Mouse (Mus musculus) urinary bladder, postnatal 36 days (tissue): Measurements from ENCODE around the gene March6.

Experiments
- DNase-seq, 2 experiments: peaks; one replicate each; pipeline ENCODE4 v3.0.0; 2022; ENCODE audit warnings: low spot score in 2 of 2, mixed read lengths in 1 of 2

March6 gene

GRCm38 (mm10) chr15:31542013-31542958 is 11.4 kb upstream of the March6 start:
- no peak for DNase-seq

GRCm38 (mm10) chr15:31540513-31540802 is 9.6 kb upstream of the March6 start:
- DNase-seq = no peak

GRCm38 (mm10) chr15:31539643-31540512 is 9.0 kb upstream of the March6 start:
- no peak for DNase-seq

- no peak for DNase-seq
Measured at GRCm38 (mm10) chr15:31538346-31538745, 7.5 kb upstream of the March6 start.

GRCm38 (mm10) chr15:31537706-31538105 is 6.9 kb upstream of the March6 start:
- DNase-seq = no peak

GRCm38 (mm10) chr15:31536051-31536737 is 5.3 kb upstream of the March6 start:
- DNase-seq = no peak

- no peak for DNase-seq
Measured at GRCm38 (mm10) chr15:31535259-31535855, 4.5 kb upstream of the March6 start.

GRCm38 (mm10) chr15:31534421-31535258 is 3.8 kb upstream of the March6 start:
- DNase-seq = no peak

- no peak for DNase-seq
Measured at GRCm38 (mm10) chr15:31533529-31533928, 2.7 kb upstream of the March6 start.

GRCm38 (mm10) chr15:31532331-31533021 is 1.6 kb upstream of the March6 start:
- no peak for DNase-seq

- DNase-seq = no peak
Measured at GRCm38 (mm10) chr15:31531446-31532330, 835 bp upstream of the March6 start.

- peak; percentile 33 to 35 for DNase-seq
Measured at GRCm38 (mm10) chr15:31529811-31530658, 818 bp downstream of the March6 start.

- DNase-seq = no peak
Measured at GRCm38 (mm10) chr15:31529103-31529502, 1.8 kb downstream of the March6 start.

GRCm38 (mm10) chr15:31528477-31528876 is 2.4 kb downstream of the March6 start:
- no peak for DNase-seq

GRCm38 (mm10) chr15:31526463-31526862 is 4.4 kb downstream of the March6 start:
- DNase-seq = no peak

GRCm38 (mm10) chr15:31519000-31519399 is 11.9 kb downstream of the March6 start:
- no peak for DNase-seq

GRCm38 (mm10) chr15:31518371-31518770 is 12.5 kb downstream of the March6 start:
- no peak for DNase-seq

- no peak for DNase-seq
Measured at GRCm38 (mm10) chr15:31517186-31517585, 13.7 kb downstream of the March6 start.
